Mouse (Mus musculus) myocyte (in vitro differentiated cells): ENCODE data around the gene Coro1c.
A peak's percentile ranks its signal among the peaks of the same experiment; 100 is the strongest.

ENCODE experiments used
- CEBPB ChIP-seq: IDR thresholded peaks from 2 replicates; pipeline ENCODE4 v1.6.1; 2011; ENCODE audit warnings: mild to moderate bottlenecking, moderate library complexity; ENCODE audit not compliant: poor library complexity, insufficient read depth, severe bottlenecking
- E2F4 ChIP-seq: IDR thresholded peaks from one replicate; pipeline ENCODE4 v1.6.1; 2011; ENCODE audit warnings: mild to moderate bottlenecking, control low read depth, moderate library complexity; ENCODE audit not compliant: insufficient read depth
- MAX ChIP-seq: IDR thresholded peaks from one replicate; pipeline ENCODE4 v1.6.1; 2011; ENCODE audit warnings: low read depth, mild to moderate bottlenecking, control low read depth
- MYOD1 ChIP-seq, 3 experiments: IDR thresholded peaks; one replicate each; pipeline ENCODE4 v1.6.1; 2011; ENCODE audit warnings: control low read depth in 2 of 3, low read depth in 2 of 3, mild to moderate bottlenecking in 2 of 3, moderate library complexity in 1 of 3; ENCODE audit not compliant: insufficient read length in 2 of 3, control insufficient read depth in 1 of 3
- MYOG ChIP-seq, 3 experiments: IDR thresholded peaks; one replicate each; pipeline ENCODE4 v1.6.1; 2011; ENCODE audit warnings: control low read depth in 2 of 3, low read depth in 2 of 3, mild to moderate bottlenecking in 2 of 3; ENCODE audit not compliant: insufficient read length in 2 of 3, control insufficient read depth in 1 of 3, insufficient read depth in 1 of 3
- POLR2A ChIP-seq: IDR thresholded peaks from one replicate; pipeline ENCODE4 v1.6.1; 2011; ENCODE audit warnings: low read depth, mild to moderate bottlenecking, control low read depth, moderate library complexity; ENCODE audit not compliant: insufficient read length
- POLR2AphosphoS2 ChIP-seq: IDR thresholded peaks from one replicate; pipeline ENCODE4 v1.6.1; 2011; ENCODE audit warnings: low read depth, control low read depth; ENCODE audit not compliant: insufficient read length
- SRF ChIP-seq: IDR thresholded peaks from one replicate; pipeline ENCODE4 v1.6.1; 2011; ENCODE audit warnings: low read depth; ENCODE audit not compliant: control insufficient read depth, insufficient read length
- TCF12 ChIP-seq: IDR thresholded peaks from one replicate; pipeline ENCODE4 v1.6.1; 2011; ENCODE audit warnings: mild to moderate bottlenecking, control low read depth; ENCODE audit not compliant: poor library complexity, insufficient read depth, severe bottlenecking
- USF1 ChIP-seq: IDR thresholded peaks from one replicate; pipeline ENCODE4 v1.6.1; 2011; ENCODE audit warnings: low read depth, mild to moderate bottlenecking, control low read depth, moderate library complexity

DNA sequence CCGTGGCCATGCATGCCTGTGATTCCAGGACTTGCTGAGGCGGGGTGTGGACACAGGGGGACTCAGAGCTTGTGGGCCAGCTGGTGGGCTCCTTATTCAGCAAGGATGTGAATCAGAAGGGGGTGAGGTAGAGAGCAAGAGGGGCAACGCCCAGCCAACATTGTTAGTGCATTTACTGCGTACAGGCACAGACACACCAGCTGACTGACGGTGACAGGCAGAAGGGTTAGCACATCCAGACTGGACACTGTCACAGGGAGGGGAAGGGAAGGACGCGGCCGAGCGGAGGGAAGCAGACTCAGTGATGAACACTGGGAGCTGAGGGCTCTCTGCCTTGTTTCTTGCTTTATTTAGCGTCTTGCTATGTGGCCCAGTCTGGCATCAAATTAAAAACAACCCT is 55.0 kb downstream of the Coro1c start:
- no peak for TF ChIP-seq TCF12
- no peak for TF ChIP-seq USF1
- TF ChIP-seq POLR2A, result no peak
- no peak for TF ChIP-seq SRF
- TF ChIP-seq POLR2AphosphoS2, result no peak
- TF ChIP-seq E2F4, result no peak
- peak in 1 of 3 experiments; percentile 45 for TF ChIP-seq MYOG (IDR thresholded peaks at IDR 0.05; ENCODE audit: control insufficient read depth in 1 of 3, insufficient read depth in 1 of 3, insufficient read length in 2 of 3, low read depth in 2 of 3)
- peak in 2 of 3 experiments; percentile 66 to 81 for TF ChIP-seq MYOD1 (IDR thresholded peaks at IDR 0.05; ENCODE audit: control insufficient read depth in 1 of 3, insufficient read length in 2 of 3, low read depth in 2 of 3)
- no peak for TF ChIP-seq MAX
- TF ChIP-seq CEBPB, result no peak
